In the genomic region with DNA sequence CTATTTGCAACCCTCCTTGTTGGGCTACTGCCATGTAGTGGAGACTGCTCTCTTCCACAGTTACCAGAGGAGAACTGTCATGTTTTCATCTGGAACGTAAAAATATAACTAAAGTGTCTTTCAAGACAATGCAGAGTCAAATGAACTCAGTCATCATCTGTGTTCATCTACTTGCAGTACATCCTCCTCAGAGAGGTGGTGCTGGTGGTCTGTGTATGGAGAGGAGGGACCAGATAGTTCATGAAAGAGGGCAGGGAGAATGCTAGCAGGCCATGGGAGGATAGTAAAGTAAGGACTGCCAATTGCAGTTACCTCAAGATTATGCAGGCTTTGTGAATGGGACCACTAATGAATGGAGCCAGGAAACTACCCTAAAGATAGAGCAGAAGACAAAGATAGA, we compare ENCODE assay signal across 11 mouse cellular contexts.
A peak's percentile ranks its signal among the peaks of the same experiment; 100 is the strongest.
DNase-seq lines count a peak whose midpoint lies in the region; ATAC-seq and TF ChIP-seq lines count a peak whose summit lies in the region.
"Had no signal": no experiment of that assay in that cellular context is flagged by ENCODE, and none has a peak within 500 bp of the region (broad histone marks: within the 10 kb centered on the region; RNA-seq: fewer than 3 reads in every experiment).

No protein-coding gene starts in this region.

- no peak overlapping the region for H3K4me3 ChIP-seq in midbrain, embryonic 11.5 days (ENCODE audit: low read depth, low read length)
- H3K4me3 ChIP-seq in midbrain, embryonic 13.5 days (replicated peaks): no peak overlapping the region
- no peak overlapping the region for H3K4me3 ChIP-seq in embryonic fibroblast, embryonic 13.5 days (ENCODE audit: insufficient read depth, low read length)
- H3K4me3 ChIP-seq: erythroblast, embryonic 14.5 days; liver, embryonic 15.5 days; neural tube, embryonic 12.5 days had no signal

- no peak for ATAC-seq in midbrain, embryonic 11.5 days (ENCODE audit: low FRiP score)
- no peak for ATAC-seq in midbrain, embryonic 13.5 days

- H3K27ac ChIP-seq in midbrain, embryonic 11.5 days (ENCODE audit: low read depth, low read length): no peak overlapping the region
- no peak overlapping the region for H3K27ac ChIP-seq in midbrain, embryonic 13.5 days
- H3K27ac ChIP-seq in embryonic fibroblast, embryonic 13.5 days (ENCODE audit: insufficient read depth, low read length): no peak overlapping the region
- H3K27ac ChIP-seq: liver, embryonic 15.5 days; neural tube, embryonic 12.5 days had no signal

- 0 out of 2 replicates have a peak, but pooled peaks have one; percentile 4 for TF ChIP-seq CTCF in embryonic fibroblast, embryonic 13.5 days (IDR thresholded peaks at IDR 0.05; ENCODE audit: borderline replicate concordance, insufficient read depth, low read length)

- no peak overlapping the region for H3K4me2 ChIP-seq in midbrain, embryonic 11.5 days
- no peak overlapping the region for H3K4me2 ChIP-seq in midbrain, embryonic 13.5 days (replicated peaks)
- H3K4me2 ChIP-seq: liver, embryonic 15.5 days; neural tube, embryonic 12.5 days had no signal

- H3K9ac ChIP-seq in midbrain, embryonic 11.5 days (ENCODE audit: low read length): no peak overlapping the region
- no peak overlapping the region for H3K9ac ChIP-seq in midbrain, embryonic 13.5 days (replicated peaks)
- H3K9ac ChIP-seq: liver, embryonic 15.5 days; neural tube, embryonic 12.5 days had no signal

- no peaks in the 10 kb centered on the region for H3K9me3 ChIP-seq in midbrain, embryonic 11.5 days (ENCODE audit: control insufficient read depth, low read length)
- H3K9me3 ChIP-seq in midbrain, embryonic 13.5 days: 0 out of 2 replicates have a peak, but pooled peaks cover 4% of the 10 kb centered on the region
- H3K9me3 ChIP-seq: liver, embryonic 15.5 days; neural tube, embryonic 12.5 days had no signal

- no peaks in the 10 kb centered on the region for H3K36me3 ChIP-seq in midbrain, embryonic 11.5 days (ENCODE audit: control insufficient read depth, insufficient read depth, low read length)
- H3K36me3 ChIP-seq in midbrain, embryonic 13.5 days: no peaks in the 10 kb centered on the region
- H3K36me3 ChIP-seq: liver, embryonic 15.5 days; neural tube, embryonic 12.5 days had no signal

- intact Hi-C loops in gastrocnemius, postnatal 36 days (cut with DNase I): loop anchor here (10.0 kb wide), 1 partner anchor 367 kb away; no protein-coding TSS in a partner anchor

- TF ChIP-seq POLR2A in embryonic fibroblast, embryonic 13.5 days (IDR thresholded peaks at IDR 0.05; ENCODE audit: low read depth, low read length): no peak

- WGBS in midbrain, embryonic 11.5 days: 88% methylated on average over 1 of the region's 1 CpGs
- 88% methylated on average over 1 of the region's 1 CpGs for whole genome bisulfite sequencing in midbrain, embryonic 13.5 days

- H3K4me1 ChIP-seq in midbrain, embryonic 11.5 days (ENCODE audit: control insufficient read depth, insufficient read depth, low read length): no peaks in the 10 kb centered on the region
- H3K4me1 ChIP-seq in midbrain, embryonic 13.5 days (replicated peaks): no peaks in the 10 kb centered on the region
- H3K4me1 ChIP-seq in embryonic fibroblast, embryonic 13.5 days (ENCODE audit: control insufficient read depth, insufficient read depth, low read length): peaks cover 2% of the 10 kb centered on the region; the same call in 1 of the 2 replicates
- H3K4me1 ChIP-seq: liver, embryonic 15.5 days; neural tube, embryonic 12.5 days had no signal

- H3K27me3 ChIP-seq in midbrain, embryonic 11.5 days (ENCODE audit: control insufficient read depth, insufficient read depth, low read length): no peaks in the 10 kb centered on the region
- no peaks in the 10 kb centered on the region for H3K27me3 ChIP-seq in midbrain, embryonic 13.5 days
- H3K27me3 ChIP-seq: liver, embryonic 15.5 days; neural tube, embryonic 12.5 days had no signal

- peak; percentile 19 for DNase-seq in gastrocnemius, adult 18-20 months (ENCODE audit: low spot score)
- no peak for DNase-seq in gastrocnemius, postnatal 36 days
- DNase-seq in midbrain, embryonic 11.5 days (ENCODE audit: low spot score, missing footprints): peak; percentile 75
- peak; percentile 23 for DNase-seq in right cerebral cortex, postnatal 25 days
- no peak for DNase-seq in thymus, postnatal 10 days (ENCODE audit: low spot score in 2 of 2)
- DNase-seq in ovary, postnatal 10 days (ENCODE audit: low spot score): no peak

Comparison
In these comparisons a context has a peak if more than half of its experiments do, and no peak if none do; other contexts are left out.
1. DNase-seq: peak in gastrocnemius, adult 18-20 months (single experiment), midbrain, embryonic 11.5 days (single experiment) and right cerebral cortex, postnatal 25 days (single experiment); none in gastrocnemius, postnatal 36 days (0 of 2), thymus, postnatal 10 days (0 of 2) and ovary, postnatal 10 days (single experiment).